Mouse (Mus musculus) spleen, adult 2 months (tissue): ENCODE results near the gene 4933414I15Rik.

Experiments used
- CTCF ChIP-seq: fragments of 200-500 bp; IDR thresholded peaks from 2 replicates; pipeline ENCODE4 v1.5.1; 2011; ENCODE audit warnings: mild to moderate bottlenecking, inconsistent platforms; ENCODE audit not compliant: insufficient read depth, insufficient read length, insufficient replicate concordance; ENCODE audit errors: extremely low read depth
- POLR2A ChIP-seq: fragments of 200-500 bp; IDR thresholded peaks from 2 replicates; pipeline ENCODE4 v1.6.1; 2011; ENCODE audit warnings: low read depth, low read length, inconsistent platforms

GRCm38 (mm10) chr11:50964886-50965285 lies 21.3 kb upstream of the 4933414I15Rik start:
- TF ChIP-seq POLR2A (no peak), CTCF (no peak)
